Mouse (Mus musculus) left cerebral cortex, postnatal 36 days (tissue): ENCODE results near the gene Atp2a2. TPM values are rescaled to one million over a fixed set of nuclear protein-coding genes. Genes with fewer than 3 reads are reported as not detected.
"Not testable (repeated sequence)": the region's sequence is repeated elsewhere in the genome, so short reads cannot be mapped to it uniquely, and the experiment has no call there.

Experiments used
- DNase-seq, 2 experiments: peaks; one replicate each; pipeline ENCODE4 v3.0.0; 2021 to 2022; ENCODE audit warnings: low spot score in 2 of 2, mixed read lengths in 1 of 2
- intact Hi-C: fragments of 180-260 bp; cut with DNase I; formaldehyde crosslinking; loops from one replicate; pipeline ENCODE4 v1.15.1; 2025
- total RNA-seq, 2 experiments: library from RNA; stranded (reverse); gene quantifications; 2 replicates each; pipeline ENCODE4 v1.2.3; 2021

Gene Atp2a2
- total RNA-seq, 2 experiments from 2014 or later: 681 to 755 TPM

GRCm38 (mm10) chr5:122459335-122459734, 42.7 kb downstream of the Atp2a2 start:
- intact Hi-C loops: loop anchor here (5.0 kb wide), 1 partner anchor 33 kb away; no protein-coding TSS in a partner anchor
- DNase-seq: no peak

- no peak for DNase-seq
- intact Hi-C loops: loop anchor here (5.0 kb wide), 1 partner anchor 34 kb away; no protein-coding TSS in a partner anchor
Observed at GRCm38 (mm10) chr5:122458066-122458465, 44.0 kb downstream of the Atp2a2 start.

GRCm38 (mm10) chr5:122457054-122457453, 45.0 kb downstream of the Atp2a2 start:
- not testable (repeated sequence) for DNase-seq
- intact Hi-C loops: loop anchor here (5.0 kb wide), 1 partner anchor 35 kb away; no protein-coding TSS in a partner anchor

- intact Hi-C loops: loop anchor here (5.0 kb wide), 1 partner anchor 37 kb away; no protein-coding TSS in a partner anchor
- no peak for DNase-seq
Observed at GRCm38 (mm10) chr5:122455584-122455983, 46.4 kb downstream of the Atp2a2 start.

- DNase-seq: no peak
- intact Hi-C loops: loop anchor here (5.0 kb wide), 1 partner anchor 37 kb away; no protein-coding TSS in a partner anchor
Observed at GRCm38 (mm10) chr5:122454883-122455282, 47.1 kb downstream of the Atp2a2 start.

GRCm38 (mm10) chr5:122454442-122454841, 47.6 kb downstream of the Atp2a2 start:
- intact Hi-C loops: no loop called here
- DNase-seq: no peak

- no peak for DNase-seq
- intact Hi-C loops: no loop called here
Observed at GRCm38 (mm10) chr5:122453188-122453587, 48.8 kb downstream of the Atp2a2 start.

- intact Hi-C loops: no loop called here
- DNase-seq: no peak
Observed at GRCm38 (mm10) chr5:122452194-122452593, 49.8 kb downstream of the Atp2a2 start.

GRCm38 (mm10) chr5:122451324-122451723, 50.7 kb downstream of the Atp2a2 start:
- intact Hi-C loops: no loop called here
- no peak for DNase-seq

- no peak for DNase-seq
- intact Hi-C loops: no loop called here
Observed at GRCm38 (mm10) chr5:122450913-122451317, 51.1 kb downstream of the Atp2a2 start.

GRCm38 (mm10) chr5:122449946-122450345, 52.1 kb downstream of the Atp2a2 start:
- DNase-seq: no peak
- intact Hi-C loops: no loop called here

GRCm38 (mm10) chr5:122448869-122449268, 53.2 kb downstream of the Atp2a2 start:
- no peak for DNase-seq
- intact Hi-C loops: no loop called here

GRCm38 (mm10) chr5:122447857-122448256, 54.2 kb downstream of the Atp2a2 start:
- DNase-seq: no peak
- intact Hi-C loops: no loop called here

GRCm38 (mm10) chr5:122445051-122445610, 56.9 kb downstream of the Atp2a2 start:
- intact Hi-C loops: no loop called here
- DNase-seq: no peak

GRCm38 (mm10) chr5:122444492-122444891, 57.5 kb downstream of the Atp2a2 start:
- intact Hi-C loops: no loop called here
- no peak for DNase-seq

- DNase-seq: no peak
- intact Hi-C loops: no loop called here
Observed at GRCm38 (mm10) chr5:122440095-122440630, 61.9 kb downstream of the Atp2a2 start.

- intact Hi-C loops: no loop called here
- DNase-seq: no peak
Observed at GRCm38 (mm10) chr5:122439400-122440094, 62.5 kb downstream of the Atp2a2 start.

GRCm38 (mm10) chr5:122434541-122434940, 67.5 kb downstream of the Atp2a2 start:
- DNase-seq: no peak
- intact Hi-C loops: no loop called here

GRCm38 (mm10) chr5:122431221-122431620, 70.8 kb downstream of the Atp2a2 start:
- DNase-seq: no peak
- intact Hi-C loops: no loop called here

GRCm38 (mm10) chr5:122430036-122430775, 71.8 kb downstream of the Atp2a2 start:
- intact Hi-C loops: no loop called here
- DNase-seq: no peak
